Mouse (Mus musculus): ENCODE measurements around the gene Ano8. TPM values are rescaled to one million over a fixed set of nuclear protein-coding genes. Genes with fewer than 3 reads are reported as not detected.
A peak's percentile ranks its signal among the peaks of the same experiment; 100 is the strongest.
"Not testable (repeated sequence)": the region's sequence is repeated elsewhere in the genome, so short reads cannot be mapped to it uniquely, and the experiment has no call there.

The Ano8 gene
- 3.0 and 3.7 TPM in 2 replicates for polyA plus RNA-seq (2015; fragmentation: Nextera tagmentation; extraction: Ambion mirVana)

GRCm38 (mm10) chr8:71485142-71486135, at the start of gene Ano8:
Gene Ano8, minus strand, starts transcription at chr8:71485963.
- H3K4me1 ChIP-seq: peaks cover 34% of the 10 kb centered on the region
- H3K27me3 ChIP-seq: no peaks in the 10 kb centered on the region
- H3K9ac ChIP-seq: peak within 1 kb of the TSS; percentile 85
- H3K27ac ChIP-seq (replicated peaks): peak within 1 kb of the TSS; percentile 83; the same call in 1 of the 2 replicates
- peak within 1 kb of the TSS; percentile 80 for H3K4me3 ChIP-seq (replicated peaks)
- H3K36me3 ChIP-seq: peaks cover 25% of the 10 kb centered on the region
- H3K9me3 ChIP-seq (replicated peaks): no peaks in the 10 kb centered on the region
- peak; percentile 68 for ATAC-seq (ENCODE audit: insufficient number of reproducible peaks, low FRiP score, low TSS enrichment, low read depth)
- H3K4me2 ChIP-seq (replicated peaks): peak within 1 kb of the TSS; percentile 81
- WGBS: 5% methylated on average over 47 of the region's 58 CpGs

DNA sequence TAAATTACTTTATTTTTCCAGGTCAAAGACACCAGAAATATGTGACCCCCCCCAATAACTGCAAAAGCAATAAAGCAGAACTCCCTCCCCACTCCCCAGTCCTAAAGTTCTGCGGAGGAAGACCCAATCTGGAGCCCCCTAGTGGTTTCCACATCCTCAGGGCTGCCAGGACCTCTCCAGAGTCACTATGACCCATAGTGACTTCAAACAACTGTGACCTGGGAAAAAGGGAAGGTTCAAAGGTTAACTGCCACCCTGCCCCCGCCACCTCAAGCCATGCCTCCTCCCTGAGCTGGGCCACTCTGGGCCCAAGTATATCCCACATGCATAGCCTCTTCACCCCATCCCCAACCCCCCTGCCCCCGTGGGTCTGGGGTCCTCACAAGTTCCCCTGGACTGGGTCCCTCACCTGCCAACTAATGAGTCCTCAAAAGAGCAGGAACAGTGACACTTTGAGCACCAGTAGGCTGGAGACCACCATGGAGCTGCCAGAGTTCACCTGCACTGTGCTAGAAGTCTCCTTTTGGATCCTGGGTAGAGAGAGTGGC, 48.6 kb upstream of the Ano8 start:
- WGBS: 32% methylated on average over 3 of the region's 3 CpGs
- Histone ChIP-seq H3K4me2 (replicated peaks) (no peak overlapping the region), H3K27me3 (no peaks in the 10 kb centered on the region; the same call in 1 of the 2 replicates)

DNA sequence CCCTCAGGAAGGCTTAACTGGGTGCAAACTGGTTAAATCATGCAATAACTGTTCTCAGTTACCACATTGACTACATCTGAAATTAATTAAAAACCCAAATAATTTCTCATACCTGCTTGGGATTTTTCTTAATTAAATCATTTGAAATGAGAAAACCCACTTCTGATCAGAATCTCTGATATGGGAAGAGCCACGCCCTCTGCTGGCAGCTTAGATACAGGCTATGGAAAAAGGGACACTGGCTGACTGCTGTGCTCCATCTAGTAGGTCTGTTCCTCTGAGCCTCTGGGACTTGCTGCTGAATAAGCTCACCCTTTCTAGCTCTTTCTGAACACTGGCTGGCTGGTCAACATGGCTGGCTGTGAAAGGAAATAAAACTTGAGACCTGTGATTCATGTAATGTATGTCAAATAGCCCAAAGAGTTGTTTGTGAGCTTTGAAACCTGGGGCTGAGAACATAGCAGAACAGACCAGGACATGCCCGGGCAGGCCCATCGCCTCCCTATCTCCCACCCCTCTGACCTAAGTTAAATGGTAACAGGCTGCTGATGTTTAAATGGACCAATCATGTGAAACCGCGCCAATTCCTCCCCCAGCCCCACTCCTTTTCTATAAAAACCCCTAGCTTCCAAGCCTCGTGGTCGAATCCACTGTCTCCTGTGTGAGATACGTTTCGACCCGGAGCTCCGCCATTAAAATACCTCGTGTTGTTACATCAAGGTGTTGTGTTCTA, 45.1 kb upstream of the Ano8 start:
- H3K4me2 ChIP-seq (replicated peaks); ATAC-seq (ENCODE audit: insufficient number of reproducible peaks, low FRiP score, low TSS enrichment, low read depth); H3K4me3 ChIP-seq (replicated peaks); H3K9ac ChIP-seq; H3K27ac ChIP-seq (replicated peaks); H3K4me1 ChIP-seq; H3K36me3 ChIP-seq; H3K9me3 ChIP-seq (replicated peaks): not testable (repeated sequence)
- peaks cover 11% of the 10 kb centered on the region for H3K27me3 ChIP-seq
- WGBS: 65% methylated on average over 7 of the region's 12 CpGs

More for the DNA sequence above, 48.6 kb upstream of the Ano8 start:
- H3K4me1 ChIP-seq: peaks cover 13% of the 10 kb centered on the region
- no peaks in the 10 kb centered on the region for H3K9me3 ChIP-seq (replicated peaks)
- no peak overlapping the region for H3K27ac ChIP-seq (replicated peaks)
- no peak for ATAC-seq (ENCODE audit: insufficient number of reproducible peaks, low FRiP score, low TSS enrichment, low read depth)
- H3K4me3 ChIP-seq (replicated peaks): no peak overlapping the region
- no peaks in the 10 kb centered on the region for H3K36me3 ChIP-seq
- H3K9ac ChIP-seq: no peak overlapping the region

- Histone ChIP-seq H3K9ac (no peak overlapping the region), H3K4me1 (0 out of 2 replicates have a peak, but pooled peaks cover 6% of the 10 kb centered on the region), H3K4me3 (replicated peaks) (no peak overlapping the region), H3K9me3 (replicated peaks) (no peaks in the 10 kb centered on the region), H3K27me3 (peaks cover 30% of the 10 kb centered on the region), H3K4me2 (replicated peaks) (no peak overlapping the region), H3K27ac (replicated peaks) (peak overlapping the region; percentile 68), H3K36me3 (no peaks in the 10 kb centered on the region)
- WGBS: 69% methylated on average over 11 of the region's 11 CpGs
- ATAC-seq (ENCODE audit: insufficient number of reproducible peaks, low FRiP score, low TSS enrichment, low read depth): no peak
These were observed 42.8 kb upstream of the Ano8 start for GRCm38 (mm10) chr8:71528362-71529073.

DNA sequence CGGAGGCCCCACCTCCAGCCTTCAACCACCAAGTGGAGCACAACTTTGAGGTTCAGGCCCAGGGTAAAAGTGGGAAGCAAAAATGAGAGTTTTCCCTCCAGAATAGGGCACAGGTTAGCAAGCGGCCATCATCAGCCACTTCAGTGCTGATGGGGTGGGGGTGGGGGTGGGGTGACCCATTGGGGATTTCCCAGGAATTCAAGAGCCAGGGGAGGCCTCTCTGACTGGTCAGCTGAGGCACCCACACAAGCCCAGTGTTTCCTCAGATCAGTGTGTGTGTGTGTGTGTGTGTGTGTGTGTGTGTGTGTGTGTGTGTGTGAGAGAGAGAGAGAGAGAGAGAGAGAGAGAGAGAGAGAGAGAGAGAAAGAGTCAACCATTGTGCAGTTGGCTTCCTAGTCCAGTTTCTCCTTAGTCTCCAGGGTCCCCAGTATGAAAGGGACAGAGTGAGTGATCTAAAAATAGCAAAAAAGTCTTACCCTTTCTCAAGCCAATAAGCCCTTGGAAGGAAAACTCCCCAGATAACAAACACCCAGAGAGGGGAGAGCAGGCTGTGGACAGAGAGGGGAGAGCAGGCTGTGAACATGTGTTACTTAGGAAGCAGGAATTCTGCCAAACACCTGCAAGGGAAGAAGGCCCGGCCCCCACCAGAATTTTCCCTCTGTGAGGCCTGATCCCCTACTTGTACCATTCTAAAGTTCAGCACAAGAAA, 41.6 kb upstream of the Ano8 start:
- Histone ChIP-seq H3K4me1 (0 out of 2 replicates have a peak, but pooled peaks cover 6% of the 10 kb centered on the region), H3K27me3 (peaks cover 32% of the 10 kb centered on the region), H3K27ac (replicated peaks) (no peak overlapping the region; the same call in 1 of the 2 replicates), H3K9me3 (replicated peaks) (no peaks in the 10 kb centered on the region), H3K9ac (no peak overlapping the region), H3K4me3 (replicated peaks) (no peak overlapping the region), H3K36me3 (no peaks in the 10 kb centered on the region), H3K4me2 (replicated peaks) (no peak overlapping the region)
- ATAC-seq (ENCODE audit: insufficient number of reproducible peaks, low FRiP score, low TSS enrichment, low read depth): no peak
- WGBS: 48% methylated on average over 3 of the region's 3 CpGs

GRCm38 (mm10) chr8:71526272-71526671, 40.5 kb upstream of the Ano8 start:
- peaks cover 33% of the 10 kb centered on the region for H3K27me3 ChIP-seq
- peaks cover 15% of the 10 kb centered on the region; the same call in 1 of the 2 replicates for H3K4me1 ChIP-seq
- H3K4me3 ChIP-seq (replicated peaks): no peak overlapping the region
- H3K27ac ChIP-seq (replicated peaks): no peak overlapping the region
- H3K9ac ChIP-seq: no peak overlapping the region
- H3K9me3 ChIP-seq (replicated peaks): no peaks in the 10 kb centered on the region
- H3K4me2 ChIP-seq (replicated peaks): no peak overlapping the region
- WGBS: 18% methylated on average over 6 of the region's 6 CpGs
- no peak for ATAC-seq (ENCODE audit: insufficient number of reproducible peaks, low FRiP score, low TSS enrichment, low read depth)
- H3K36me3 ChIP-seq: no peaks in the 10 kb centered on the region

DNA sequence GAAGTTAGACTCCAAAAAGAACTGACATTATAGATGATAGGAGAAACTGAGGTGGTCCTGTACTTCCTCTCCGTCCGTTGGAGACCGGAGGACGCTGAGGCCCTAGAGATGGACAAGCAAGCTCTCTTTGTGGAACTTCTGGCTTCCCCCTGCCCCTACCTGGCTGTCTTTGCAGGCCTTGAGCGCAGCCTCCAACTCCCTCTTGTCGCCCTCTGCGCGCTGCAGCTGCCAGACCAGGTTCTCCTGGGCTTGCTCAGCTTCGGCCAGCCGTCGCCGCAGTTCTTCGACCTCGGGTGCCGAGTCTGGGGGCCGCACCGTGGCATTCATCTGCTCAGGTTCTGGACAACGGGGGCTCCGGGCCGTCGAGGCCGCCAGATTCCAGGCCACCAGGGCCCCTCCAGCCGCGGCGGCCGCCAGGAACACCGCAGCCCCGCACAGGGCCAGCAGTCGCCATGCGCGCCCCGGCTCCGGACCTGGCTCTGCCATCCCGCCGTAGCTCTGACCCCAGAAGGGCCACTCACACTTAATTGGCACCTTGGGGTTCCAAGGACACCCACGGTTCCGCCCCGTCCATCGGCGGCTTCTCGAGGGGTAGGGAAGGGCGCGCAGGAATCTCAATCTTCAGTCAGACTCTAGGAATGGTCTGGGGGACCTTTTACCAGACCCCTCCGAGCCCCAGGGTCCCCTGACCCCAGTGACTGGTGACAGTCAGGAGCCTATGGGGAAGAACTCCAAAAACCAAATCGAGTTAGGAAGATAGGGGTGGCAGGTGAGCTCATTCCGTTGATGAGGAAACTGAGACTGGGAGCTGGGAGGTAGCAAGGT, 39.7 kb upstream of the Ano8 start, which contains the start of gene Ccdc194:
TSS of gene Ccdc194 (minus strand) at position 486 of the 825 bp plus-strand sequence.
- Histone ChIP-seq H3K27ac (replicated peaks) (no peak within 1 kb of the TSS), H3K9ac (no peak within 1 kb of the TSS), H3K36me3 (no peaks in the 10 kb centered on the region), H3K27me3 (peaks cover 37% of the 10 kb centered on the region), H3K4me2 (replicated peaks) (0 out of 2 replicates have a peak within 1 kb of the TSS, but pooled peaks have one; percentile 19), H3K4me1 (peaks cover 17% of the 10 kb centered on the region; the same call in 1 of the 2 replicates), H3K4me3 (replicated peaks) (no peak within 1 kb of the TSS), H3K9me3 (replicated peaks) (no peaks in the 10 kb centered on the region)
- 13% methylated on average over 46 of the region's 46 CpGs for WGBS
- no peak for ATAC-seq (ENCODE audit: insufficient number of reproducible peaks, low FRiP score, low TSS enrichment, low read depth)

DNA sequence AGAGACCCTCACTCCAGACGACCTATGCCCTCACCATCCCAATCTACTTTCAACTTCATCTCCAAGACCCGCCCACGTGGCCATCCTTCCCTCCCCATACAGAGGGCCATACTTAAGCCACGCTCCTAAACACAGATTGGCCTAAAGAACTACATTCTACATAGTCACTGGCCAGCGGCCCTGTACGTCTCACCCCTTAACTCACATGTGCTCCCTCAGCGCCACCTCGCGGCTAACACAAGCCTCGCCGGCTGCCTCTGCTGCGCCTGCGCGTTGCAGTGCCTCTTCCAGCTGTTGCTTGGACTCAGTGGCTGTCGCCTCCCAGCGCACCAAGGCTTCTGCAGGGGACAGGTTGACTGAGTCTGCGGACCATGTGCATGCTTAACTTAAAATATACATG, 35.9 kb upstream of the Ano8 start:
- WGBS: 3% methylated on average over 17 of the region's 17 CpGs
- peak overlapping the region; percentile 28 for H3K4me2 ChIP-seq (replicated peaks)

GRCm38 (mm10) chr8:71519037-71519825, 33.5 kb upstream of the Ano8 start:
- H3K9me3 ChIP-seq (replicated peaks); H3K9ac ChIP-seq; H3K27ac ChIP-seq (replicated peaks); H3K4me2 ChIP-seq (replicated peaks); ATAC-seq (ENCODE audit: insufficient number of reproducible peaks, low FRiP score, low TSS enrichment, low read depth); H3K4me3 ChIP-seq (replicated peaks); H3K36me3 ChIP-seq: not testable (repeated sequence)
- peaks cover 11% of the 10 kb centered on the region; the same call in 1 of the 2 replicates for H3K27me3 ChIP-seq
- peaks cover 11% of the 10 kb centered on the region; the same call in 1 of the 2 replicates for H3K4me1 ChIP-seq
- WGBS: 42% methylated on average over 10 of the region's 10 CpGs

More for the DNA sequence above, 35.9 kb upstream of the Ano8 start:
- Histone ChIP-seq H3K27ac (replicated peaks) (no peak overlapping the region), H3K4me3 (replicated peaks) (0 out of 2 replicates have a peak overlapping the region, but pooled peaks have one; percentile 12), H3K4me1 (peaks cover 17% of the 10 kb centered on the region; the same call in 1 of the 2 replicates), H3K36me3 (no peaks in the 10 kb centered on the region), H3K9ac (peak overlapping the region; percentile 9; the same call in 1 of the 2 replicates), H3K27me3 (peaks cover 33% of the 10 kb centered on the region), H3K9me3 (replicated peaks) (no peaks in the 10 kb centered on the region)
- ATAC-seq (ENCODE audit: insufficient number of reproducible peaks, low FRiP score, low TSS enrichment, low read depth): peak; percentile 80
